Mouse (Mus musculus): Measurements from ENCODE around the gene Pth1r.
A peak's percentile ranks its signal among the peaks of the same experiment; 100 is the strongest.

Gene Pth1r

GRCm38 (mm10) chr9:110750404-110751187 is 3.7 kb upstream of the Pth1r start:
- no peak for DNase-seq (ENCODE audit: extremely low read depth, low read depth, low spot score)

GRCm38 (mm10) chr9:110748451-110748850 is 1.5 kb upstream of the Pth1r start:
- DNase-seq (ENCODE audit: extremely low read depth, low read depth, low spot score): no peak

- DNase-seq (ENCODE audit: extremely low read depth, low read depth, low spot score): no peak
These were observed 707 bp downstream of the Pth1r start for GRCm38 (mm10) chr9:110746238-110746637.

- no peak for DNase-seq (ENCODE audit: extremely low read depth, low read depth, low spot score)
These were observed 1.2 kb downstream of the Pth1r start for GRCm38 (mm10) chr9:110745752-110746151.

GRCm38 (mm10) chr9:110743456-110744323 is 3.3 kb downstream of the Pth1r start:
- no peak for DNase-seq (ENCODE audit: extremely low read depth, low read depth, low spot score)

- DNase-seq (ENCODE audit: extremely low read depth, low read depth, low spot score): no peak
These were observed 3.9 kb downstream of the Pth1r start for GRCm38 (mm10) chr9:110742951-110743455.

GRCm38 (mm10) chr9:110742295-110742950 is 4.5 kb downstream of the Pth1r start:
- DNase-seq (ENCODE audit: extremely low read depth, low read depth, low spot score): no peak

GRCm38 (mm10) chr9:110741711-110742294 is 5.1 kb downstream of the Pth1r start, which contains the start of gene Myl3:
Myl3 (plus strand) TSS chr9:110741861.
- DNase-seq (ENCODE audit: extremely low read depth, low read depth, low spot score): no peak

- no peak for DNase-seq (ENCODE audit: extremely low read depth, low read depth, low spot score)
These were observed 7.0 kb downstream of the Pth1r start for GRCm38 (mm10) chr9:110739961-110740360.

- DNase-seq (ENCODE audit: extremely low read depth, low read depth, low spot score): no peak
These were observed 8.9 kb downstream of the Pth1r start for GRCm38 (mm10) chr9:110738054-110738453.

GRCm38 (mm10) chr9:110736362-110736761 is 10.6 kb downstream of the Pth1r start:
- DNase-seq (ENCODE audit: extremely low read depth, low read depth, low spot score): no peak

- no peak for DNase-seq (ENCODE audit: extremely low read depth, low read depth, low spot score)
These were observed 12.8 kb downstream of the Pth1r start for GRCm38 (mm10) chr9:110734154-110734553.

GRCm38 (mm10) chr9:110733102-110733501 is 13.8 kb downstream of the Pth1r start:
- no peak for DNase-seq (ENCODE audit: extremely low read depth, low read depth, low spot score)

GRCm38 (mm10) chr9:110732623-110733022 is 14.3 kb downstream of the Pth1r start:
- peak; percentile 31 for DNase-seq (ENCODE audit: extremely low read depth, low read depth, low spot score)

GRCm38 (mm10) chr9:110731859-110732258 is 15.1 kb downstream of the Pth1r start:
- no peak for DNase-seq (ENCODE audit: extremely low read depth, low read depth, low spot score)

- no peak for DNase-seq (ENCODE audit: extremely low read depth, low read depth, low spot score)
These were observed 17.1 kb downstream of the Pth1r start for GRCm38 (mm10) chr9:110729841-110730240.

GRCm38 (mm10) chr9:110726867-110727266 is 20.1 kb downstream of the Pth1r start:
- no peak for DNase-seq (ENCODE audit: extremely low read depth, low read depth, low spot score)

GRCm38 (mm10) chr9:110725721-110726135 is 21.2 kb downstream of the Pth1r start:
- DNase-seq (ENCODE audit: extremely low read depth, low read depth, low spot score): no peak

- no peak for DNase-seq (ENCODE audit: extremely low read depth, low read depth, low spot score)
These were observed 24.9 kb downstream of the Pth1r start for GRCm38 (mm10) chr9:110722060-110722459.

GRCm38 (mm10) chr9:110719977-110720376 is 27.0 kb downstream of the Pth1r start:
- no peak for DNase-seq (ENCODE audit: extremely low read depth, low read depth, low spot score)

- DNase-seq (ENCODE audit: extremely low read depth, low read depth, low spot score): no peak
These were observed 28.1 kb downstream of the Pth1r start for GRCm38 (mm10) chr9:110718810-110719209.

All from fat pad, adult 2 months (tissue).